Mouse (Mus musculus): ENCODE results near the gene Trpc7.

Gene Trpc7

DNA sequence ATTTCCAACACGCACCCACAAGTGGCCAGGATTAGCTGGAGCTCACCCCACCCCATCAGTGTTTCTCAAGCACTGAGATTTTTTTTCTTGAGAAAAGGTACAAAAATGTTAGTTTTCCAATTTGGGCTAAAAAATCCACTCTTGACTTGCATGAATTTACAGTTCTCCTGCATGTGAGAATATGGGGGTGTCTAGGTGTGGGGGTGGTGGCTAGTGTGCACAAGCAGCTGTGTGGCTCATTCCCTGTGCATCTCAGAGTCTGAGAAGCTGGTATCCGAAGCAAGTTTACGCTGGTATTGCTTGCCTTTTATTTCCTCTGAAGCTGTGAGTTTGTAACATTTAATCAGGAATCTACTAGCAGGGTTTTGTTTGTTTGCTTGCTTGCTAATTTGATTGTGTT lies 105.1 kb downstream of the Trpc7 start:
- no peak for DNase-seq (ENCODE audit: low read depth)

DNA sequence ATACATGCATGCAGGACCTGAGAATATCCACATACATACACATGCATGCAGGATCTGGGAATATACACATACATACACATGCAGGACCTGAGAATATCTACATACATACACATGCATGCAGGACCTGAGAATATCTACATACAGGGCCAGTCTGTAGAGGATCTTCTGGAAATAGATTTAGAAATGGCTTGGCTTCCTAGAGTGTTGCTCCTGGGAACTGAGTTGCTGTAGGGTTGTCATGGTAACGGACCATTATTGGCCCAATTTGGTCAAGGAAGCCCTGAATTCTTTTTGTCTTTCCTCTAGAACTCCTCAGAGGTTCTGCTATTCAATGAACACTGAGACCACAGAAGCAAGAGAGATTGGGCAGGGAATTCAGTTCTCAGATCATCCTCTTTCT lies 113.2 kb downstream of the Trpc7 start:
- DNase-seq (ENCODE audit: low read depth): no peak

DNA sequence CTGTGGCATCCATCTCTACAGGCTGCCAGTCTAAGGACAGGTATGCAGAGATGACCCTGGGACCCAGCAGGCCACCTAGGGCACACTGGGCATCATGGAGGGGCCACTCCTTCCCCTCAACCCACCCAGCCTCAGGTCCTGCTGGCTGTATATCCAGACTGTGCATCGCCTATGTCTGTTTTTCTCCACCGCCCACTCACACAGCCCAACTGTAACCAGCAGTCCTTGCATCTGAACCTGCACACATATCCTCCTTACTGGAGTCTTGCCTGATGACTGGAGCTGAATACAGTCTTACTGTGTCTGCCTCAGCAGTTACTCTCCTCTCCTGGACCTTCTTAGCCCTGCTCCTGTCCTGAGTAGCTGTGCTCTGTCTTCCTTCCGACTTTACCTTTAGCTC lies 114.1 kb downstream of the Trpc7 start:
- no peak for DNase-seq (ENCODE audit: low read depth)

DNA sequence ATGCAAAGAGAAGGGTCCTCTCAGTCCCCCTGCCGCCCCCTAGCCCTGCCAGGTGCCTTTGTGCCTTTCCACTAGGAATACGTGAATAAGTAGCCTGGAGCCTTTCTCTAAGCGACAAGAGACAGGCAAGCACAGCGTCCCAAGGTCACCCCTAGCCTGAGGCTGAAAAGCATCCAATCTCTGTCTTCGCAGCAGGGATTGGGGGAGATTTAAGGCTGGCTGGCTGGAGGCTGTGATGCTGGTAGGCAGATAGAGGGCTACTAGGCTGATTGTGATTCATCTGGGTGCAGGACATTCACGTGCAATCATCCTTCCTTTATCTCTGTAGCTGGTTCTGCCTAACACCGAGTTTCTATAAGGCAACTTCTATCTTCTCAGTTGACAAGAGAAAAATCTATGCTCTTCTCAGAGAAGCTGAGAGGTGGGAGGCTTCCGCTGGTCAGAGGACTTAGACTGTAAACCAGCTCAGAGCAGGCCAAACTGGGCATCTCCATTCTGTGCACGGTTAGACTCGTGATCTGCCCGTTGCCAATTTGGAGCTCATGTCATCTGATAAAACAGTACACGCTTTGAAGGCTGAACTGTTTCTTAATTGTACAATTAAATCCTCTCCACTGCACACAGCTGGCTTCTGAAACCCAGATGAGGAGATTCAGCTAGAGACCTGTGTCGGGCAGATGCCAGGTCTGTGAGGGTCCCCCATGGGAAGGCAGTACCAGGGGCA lies 114.9 kb downstream of the Trpc7 start:
- no peak for DNase-seq (ENCODE audit: low read depth)

DNA sequence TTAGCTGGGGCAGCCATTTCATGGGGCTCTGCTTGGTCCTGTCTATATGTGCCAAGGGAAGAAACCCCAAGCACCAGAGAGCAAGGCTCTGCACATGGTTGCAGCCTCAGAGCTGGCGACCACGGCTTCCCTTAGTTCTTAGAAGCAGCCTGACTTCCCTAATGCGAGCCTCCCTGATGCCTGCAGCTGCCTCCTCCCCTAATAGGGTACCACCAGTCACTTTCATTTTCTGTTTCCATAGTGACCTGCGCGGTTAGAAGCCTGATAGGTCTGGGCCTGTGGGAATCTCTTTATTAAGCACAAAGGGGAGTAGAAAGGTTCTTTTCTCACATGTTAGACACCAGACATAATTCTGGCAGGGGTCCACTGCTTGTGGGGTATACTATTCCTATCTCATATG lies 121.5 kb downstream of the Trpc7 start:
- no peak for DNase-seq (ENCODE audit: low read depth)

DNA sequence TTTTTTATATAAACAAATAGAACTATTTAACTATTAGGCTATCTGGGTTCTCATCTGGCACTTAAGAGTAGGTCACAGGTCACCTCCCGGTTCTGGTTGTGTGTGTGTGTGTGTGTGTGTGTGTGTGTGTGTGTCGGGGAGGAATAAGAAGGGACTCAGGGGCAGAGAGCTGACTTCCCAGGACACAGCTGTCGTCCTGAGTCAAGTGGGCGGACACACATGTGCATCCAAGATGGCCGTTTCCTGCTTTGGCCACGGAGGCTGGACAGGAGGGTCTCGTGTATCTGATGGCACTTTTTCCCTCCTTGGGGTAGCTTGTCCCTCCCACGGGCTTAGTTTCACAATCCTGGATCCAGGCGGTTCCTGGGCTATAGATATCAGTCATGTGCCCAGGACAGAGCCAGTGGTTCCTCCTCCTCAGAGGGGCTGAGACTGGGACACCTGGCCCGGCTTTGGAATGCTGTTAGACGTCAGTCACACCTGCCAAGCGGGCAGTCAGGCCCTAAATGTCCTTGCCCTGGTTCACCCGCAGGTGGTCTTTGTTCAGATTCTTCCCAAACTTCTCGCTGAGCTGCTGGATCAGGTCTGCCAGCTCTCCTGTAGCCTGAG lies 122.4 kb downstream of the Trpc7 start:
- DNase-seq (ENCODE audit: low read depth): no peak

DNA sequence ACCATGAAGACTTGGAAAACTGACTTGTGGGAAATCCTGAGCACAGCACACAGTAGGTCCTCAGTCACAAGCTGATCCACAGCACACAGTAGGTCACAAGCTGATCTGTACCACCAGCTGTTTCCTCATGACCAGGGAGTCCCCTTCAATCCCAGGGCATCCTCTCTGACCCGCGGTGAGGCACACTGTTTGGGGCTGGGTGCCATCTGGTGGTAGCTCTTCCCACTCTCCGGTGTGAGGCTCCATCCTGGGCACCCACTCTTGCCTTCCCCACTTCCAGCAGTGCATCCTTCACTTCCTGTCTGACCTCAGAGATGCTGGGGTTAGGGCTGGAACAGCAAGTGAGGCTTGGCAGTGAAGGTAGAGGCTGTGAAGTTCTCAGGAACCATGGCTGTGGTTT lies 123.2 kb downstream of the Trpc7 start:
- DNase-seq (ENCODE audit: low read depth): no peak

DNA sequence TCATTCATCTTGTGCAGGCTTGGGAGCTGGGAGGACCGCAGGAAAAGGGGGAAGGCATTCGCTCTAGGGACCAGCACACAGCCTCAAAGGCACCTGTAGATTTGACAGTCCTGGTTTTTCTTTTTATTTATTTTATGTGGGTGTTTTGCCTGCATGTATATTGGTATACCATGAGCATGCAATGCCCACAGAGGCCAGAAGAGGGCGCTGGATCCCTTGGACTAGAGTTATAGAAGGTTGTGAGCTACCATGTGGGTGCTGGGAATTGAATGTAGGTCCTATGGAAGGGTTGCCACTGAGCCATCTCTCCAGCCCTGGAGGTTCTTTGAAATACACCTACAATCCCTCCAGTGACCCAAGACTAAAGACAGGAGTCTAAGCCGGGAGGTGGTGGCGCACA lies 125.0 kb downstream of the Trpc7 start:
- no peak for DNase-seq (ENCODE audit: low read depth)

DNA sequence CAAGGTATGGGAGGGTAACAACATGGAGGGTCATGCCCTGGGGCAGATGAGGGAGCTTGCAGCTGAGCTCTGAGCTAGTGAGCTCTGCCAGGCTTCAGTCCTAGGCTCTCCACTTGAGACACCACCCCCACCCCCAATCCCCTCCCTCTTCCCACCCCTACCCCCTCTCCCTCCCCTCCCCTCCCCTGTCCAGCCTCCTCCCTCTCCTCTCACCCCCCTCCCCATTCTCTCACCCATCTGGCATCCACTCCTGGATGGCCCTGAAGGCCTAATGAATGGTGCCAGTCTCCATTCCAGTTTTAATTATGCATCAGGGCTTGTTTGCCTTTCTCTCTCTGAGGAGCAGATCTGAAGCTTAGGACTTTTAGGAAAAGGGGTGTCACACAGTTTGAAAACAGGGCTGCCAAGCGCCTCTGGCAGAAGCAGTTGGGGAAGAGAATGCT lies 125.6 kb downstream of the Trpc7 start:
- no peak for DNase-seq (ENCODE audit: low read depth)

DNA sequence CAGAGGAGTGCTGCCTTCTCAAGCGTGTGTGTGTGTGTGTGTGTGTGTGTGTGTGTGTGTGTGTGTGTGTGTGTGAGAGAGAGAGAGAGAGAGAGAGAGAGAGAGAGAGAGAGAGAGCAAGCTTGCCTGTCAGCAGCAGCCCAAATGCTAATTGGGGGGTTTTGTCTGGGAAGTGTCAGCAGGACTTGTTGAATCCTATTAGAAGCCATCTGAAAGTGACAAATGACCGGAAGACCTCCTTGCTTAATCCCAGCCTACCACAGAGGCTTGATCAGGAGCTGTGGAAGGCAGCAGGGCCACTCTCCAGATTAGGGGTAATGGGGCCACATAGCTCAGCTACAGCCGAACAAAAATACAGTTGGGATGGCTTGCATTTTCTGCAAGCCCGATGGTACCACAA lies 126.4 kb downstream of the Trpc7 start:
- no peak for DNase-seq (ENCODE audit: low read depth)

DNA sequence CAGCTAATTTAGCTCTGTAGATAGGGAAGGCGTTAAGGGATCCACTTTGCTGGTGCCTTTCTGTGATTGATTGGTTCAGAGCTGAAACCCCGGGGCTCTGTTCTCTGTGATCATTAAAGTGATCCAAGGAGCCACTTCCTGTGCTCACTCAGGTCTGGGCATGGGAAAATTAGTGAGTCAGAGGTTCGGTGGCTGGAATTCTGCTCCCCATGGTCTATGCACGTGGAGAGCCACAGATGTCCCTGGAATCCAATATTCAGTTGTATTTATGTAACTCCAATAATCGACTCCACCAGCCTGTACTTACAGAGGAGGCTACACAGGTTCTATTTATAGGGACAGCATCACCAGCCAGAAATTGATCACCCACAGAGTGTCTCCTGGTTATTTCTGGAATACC lies 129.6 kb downstream of the Trpc7 start:
- DNase-seq (ENCODE audit: low read depth): peak; percentile 52

DNA sequence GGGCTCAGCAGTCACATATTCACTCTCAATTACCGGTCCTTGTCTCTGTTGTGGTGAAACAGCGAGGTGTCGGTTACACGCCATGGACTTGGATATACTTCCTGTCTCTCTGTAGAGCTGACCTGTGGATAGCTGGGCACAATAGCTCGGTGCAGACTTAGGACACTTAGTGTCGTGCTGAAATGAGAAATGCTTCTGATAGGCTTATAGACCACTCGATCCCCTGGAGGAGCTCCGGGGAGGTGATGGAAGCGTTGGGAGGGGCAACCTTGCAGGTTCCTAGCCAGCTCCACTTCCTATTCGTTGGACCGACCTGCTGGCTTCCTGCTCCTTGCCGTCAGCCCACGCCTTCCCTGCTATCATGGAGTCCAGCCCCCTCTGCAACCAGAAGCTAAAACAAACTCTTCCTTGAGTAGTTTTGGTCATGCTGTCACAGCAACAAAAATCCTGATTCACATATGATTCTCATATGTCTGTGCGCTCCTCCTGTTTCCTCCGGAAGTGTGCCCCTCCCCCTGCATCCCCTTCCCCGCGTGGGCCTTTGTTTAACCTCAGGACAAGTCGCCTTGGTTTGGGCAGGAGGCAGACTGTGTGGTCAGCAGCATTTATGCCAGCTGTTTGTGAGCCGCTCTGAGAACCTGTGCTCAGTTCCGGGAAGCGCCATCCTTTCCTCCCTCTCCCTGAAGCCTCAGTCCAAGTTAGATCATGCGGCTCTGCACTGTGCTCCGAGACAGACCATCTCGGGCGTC lies 130.3 kb downstream of the Trpc7 start:
- no peak for DNase-seq (ENCODE audit: low read depth)

DNA sequence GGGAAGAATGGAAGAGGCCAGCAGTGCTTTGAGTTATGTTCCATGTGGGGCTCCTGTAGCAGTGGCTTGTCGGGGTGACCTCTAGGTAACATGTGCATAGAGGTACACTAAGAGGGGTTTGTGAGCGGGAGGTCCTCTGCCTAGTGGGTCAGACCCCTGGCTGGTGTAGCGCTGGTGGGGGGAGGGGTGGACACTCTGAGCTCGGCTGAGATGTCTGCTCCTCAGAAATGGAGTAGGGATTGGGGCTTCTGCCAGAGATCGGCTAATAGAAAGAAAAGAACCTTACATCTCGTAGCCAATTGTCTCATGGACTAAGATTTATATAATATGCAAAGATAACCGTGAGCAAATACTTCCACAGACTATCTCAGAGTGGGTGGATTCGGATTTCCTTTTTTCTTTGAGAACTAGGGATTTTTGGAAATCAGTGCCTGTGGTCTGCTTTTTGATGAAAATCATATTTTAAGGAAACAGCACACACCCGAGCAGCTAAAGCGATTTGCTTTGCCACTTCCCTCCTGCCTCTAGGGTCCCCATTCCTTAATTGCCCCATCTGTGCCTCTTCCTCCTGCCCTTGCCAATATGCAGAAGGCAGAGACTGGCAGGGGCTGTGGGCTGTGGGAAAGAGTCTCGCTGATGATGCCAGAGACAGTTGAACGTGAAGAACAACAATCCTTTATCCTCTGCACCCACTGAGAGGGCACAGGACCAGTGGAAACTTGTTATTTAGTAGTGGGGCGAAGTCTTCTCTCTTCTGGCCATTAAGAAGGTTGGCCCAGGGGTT lies 133.2 kb downstream of the Trpc7 start:
- no peak for DNase-seq (ENCODE audit: low read depth)

DNA sequence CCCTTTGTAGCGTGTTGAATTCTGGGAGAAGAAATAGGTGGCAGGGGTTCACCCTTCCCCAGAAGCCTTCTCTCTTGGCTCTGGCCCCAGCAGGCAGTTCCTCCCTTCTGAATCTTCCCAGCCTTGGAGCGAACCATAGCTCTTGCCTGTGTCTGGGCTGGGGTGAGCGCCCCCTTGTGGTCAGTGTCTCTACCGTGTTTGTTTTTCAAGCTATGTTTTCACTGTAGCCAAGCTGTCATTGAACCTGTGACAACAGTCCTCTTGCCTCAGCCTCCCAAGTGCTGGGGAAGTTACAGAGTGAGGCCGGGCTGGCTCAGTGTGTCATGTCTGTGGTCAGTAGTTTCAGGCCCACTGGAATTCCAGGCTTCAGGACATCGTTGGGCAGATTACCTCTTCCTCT lies 137.3 kb downstream of the Trpc7 start:
- DNase-seq (ENCODE audit: low read depth): no peak

DNA sequence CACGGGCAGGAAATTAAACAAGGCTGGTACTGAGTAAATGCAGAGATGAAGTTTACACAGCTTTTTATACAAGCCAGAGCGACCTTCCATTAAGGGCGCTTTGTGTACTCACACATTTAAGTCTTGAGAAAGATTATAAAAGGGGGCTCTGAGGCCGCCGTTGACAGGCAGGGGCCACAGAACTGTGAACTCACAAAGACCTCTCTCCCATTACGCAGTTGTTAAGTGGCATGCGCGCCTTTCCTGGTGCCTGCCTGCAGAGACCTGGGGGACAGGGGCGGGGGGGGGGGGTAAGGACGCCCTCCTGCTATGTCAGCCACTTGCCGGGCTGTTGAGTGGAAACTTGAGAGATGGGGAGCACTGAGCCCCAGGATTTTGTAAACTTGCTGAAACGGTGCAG lies 138.6 kb downstream of the Trpc7 start:
- no peak for DNase-seq (ENCODE audit: low read depth)

DNA sequence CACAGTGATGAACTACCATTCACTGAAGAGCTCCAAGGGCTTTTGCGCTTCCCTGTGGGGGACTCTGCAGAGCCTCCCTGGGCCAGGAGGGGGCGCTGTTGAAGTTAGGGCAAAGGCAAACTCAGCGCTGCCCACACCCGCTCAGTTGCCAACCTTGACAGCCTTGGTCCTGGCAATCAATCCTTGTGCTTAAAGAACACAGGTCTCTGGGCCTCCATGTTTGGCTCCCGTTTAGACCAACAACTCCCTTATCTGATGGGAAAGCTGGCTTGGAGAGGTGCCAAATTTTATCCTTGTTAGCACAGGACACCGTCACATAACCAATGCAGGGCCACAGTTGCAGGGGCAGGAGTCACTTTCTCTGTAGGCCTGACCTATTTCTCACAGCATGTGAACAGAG lies 139.9 kb downstream of the Trpc7 start:
- no peak for DNase-seq (ENCODE audit: low read depth)

DNA sequence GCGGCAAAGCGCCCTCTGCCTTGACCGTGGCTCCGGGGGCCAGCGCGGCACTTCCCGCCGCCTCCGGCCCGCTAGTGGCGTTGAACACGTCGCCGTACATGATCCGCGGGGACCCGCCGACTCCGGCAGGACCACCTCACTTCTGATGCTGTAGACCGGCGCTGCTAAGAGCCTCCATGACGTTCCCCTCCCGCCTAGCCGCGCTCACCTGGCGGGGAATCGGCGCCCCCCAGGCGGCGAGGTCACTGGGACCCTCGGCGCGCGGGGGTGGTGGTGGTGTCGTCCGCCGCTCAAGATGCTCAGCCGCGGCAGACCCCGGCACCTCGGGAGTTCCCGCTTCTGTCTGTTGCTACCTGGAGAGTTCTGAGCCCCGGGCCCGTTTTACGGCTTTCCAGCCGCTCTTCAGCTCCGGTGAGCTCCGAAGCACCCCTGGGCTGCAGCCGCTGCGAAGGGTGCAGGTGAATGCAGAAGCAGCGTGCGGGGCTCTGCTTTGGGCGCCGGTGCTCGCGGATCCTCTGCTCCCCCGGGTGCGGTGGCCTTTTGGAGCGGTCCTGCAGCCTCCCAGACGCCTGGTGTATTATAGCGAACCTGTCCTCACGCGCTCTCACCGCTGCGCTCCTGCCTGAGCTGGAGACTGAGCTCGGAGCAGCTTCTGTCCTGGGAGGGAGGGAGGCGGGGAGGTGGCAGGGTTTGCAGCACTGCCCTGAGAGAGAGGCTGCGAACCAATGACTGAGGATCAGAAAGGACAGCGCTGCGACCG lies 142.4 kb downstream of the Trpc7 start, which contains the start of gene Gm45623:
TSS of gene Gm45623 (minus strand) at position 636 of the 760 bp plus-strand sequence.
- no peak for DNase-seq (ENCODE audit: low read depth)

DNA sequence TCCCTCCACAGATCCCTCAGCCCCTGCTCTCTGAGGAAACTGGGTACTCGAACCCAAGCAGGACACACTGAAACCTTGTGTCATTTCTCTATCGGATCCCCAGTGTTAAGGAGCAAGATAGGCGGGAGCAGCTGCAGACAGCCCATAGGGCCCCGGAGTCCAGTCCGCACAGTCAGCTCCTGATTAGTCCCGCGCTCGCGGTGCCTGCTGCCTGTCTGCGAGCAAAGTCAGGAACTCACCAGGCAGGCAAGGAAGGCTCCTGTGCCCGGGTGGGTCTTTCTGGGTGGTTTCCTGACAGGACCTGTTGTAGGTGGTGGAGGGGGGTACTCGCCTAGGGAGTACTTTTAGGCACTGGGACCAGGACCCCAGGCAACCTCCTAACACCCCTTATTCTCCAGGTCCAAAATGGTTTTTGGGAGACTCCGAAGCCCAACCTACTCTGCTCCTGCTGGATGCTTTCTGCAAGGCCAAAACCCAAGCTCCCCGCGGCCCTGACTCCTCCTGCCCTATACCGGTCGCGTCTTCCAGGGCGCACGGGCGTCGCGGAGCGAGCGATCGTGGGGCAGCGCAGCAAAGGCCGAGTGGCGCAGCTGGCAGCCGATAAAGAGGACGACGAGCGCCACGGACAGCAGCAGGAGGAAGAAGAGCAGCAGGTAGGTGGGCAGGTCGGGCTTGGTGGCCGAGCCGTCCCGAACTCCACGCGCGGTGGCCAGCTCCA lies 143.2 kb downstream of the Trpc7 start:
- no peak for DNase-seq (ENCODE audit: low read depth)

DNA sequence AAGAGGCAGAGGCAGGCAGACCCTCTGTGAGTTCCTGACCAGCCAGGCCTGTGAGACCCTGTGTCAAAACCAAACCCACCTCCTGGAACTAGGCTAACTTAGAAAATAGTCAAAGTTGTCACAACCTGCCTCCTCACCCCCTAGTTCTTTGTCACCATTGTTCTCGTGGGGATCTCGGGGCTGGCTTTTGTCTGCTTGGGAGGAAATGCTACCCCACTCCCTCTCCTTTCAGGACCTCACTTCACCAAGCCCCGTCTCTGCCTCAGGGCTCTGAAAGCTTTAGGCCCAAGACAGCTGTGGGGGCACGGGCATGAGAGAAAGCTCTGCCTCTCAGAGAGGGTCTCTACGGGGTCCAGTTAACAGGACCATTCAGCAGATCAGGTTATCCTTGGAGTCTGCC lies 144.0 kb downstream of the Trpc7 start:
- no peak for DNase-seq (ENCODE audit: low read depth)

DNA sequence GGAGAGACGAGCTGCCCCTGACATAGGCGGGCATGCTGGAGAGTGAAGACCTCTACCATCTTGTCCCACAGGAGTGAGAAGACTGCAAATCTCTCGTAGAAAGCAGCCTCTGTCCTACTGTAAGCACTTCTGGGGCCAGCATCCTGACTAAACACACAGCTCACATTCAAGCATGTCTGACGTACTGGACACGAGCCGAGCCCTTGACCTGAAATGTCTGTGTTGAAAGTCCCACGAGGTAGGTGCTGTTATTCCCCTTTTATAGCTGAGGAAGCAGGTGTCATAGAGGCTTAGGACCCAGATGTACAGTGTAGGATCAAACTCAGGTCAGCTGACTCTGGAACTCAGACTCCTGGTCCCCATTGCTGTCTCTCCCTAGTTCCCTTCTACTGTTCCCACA lies 146.4 kb downstream of the Trpc7 start:
- DNase-seq (ENCODE audit: low read depth): no peak

DNA sequence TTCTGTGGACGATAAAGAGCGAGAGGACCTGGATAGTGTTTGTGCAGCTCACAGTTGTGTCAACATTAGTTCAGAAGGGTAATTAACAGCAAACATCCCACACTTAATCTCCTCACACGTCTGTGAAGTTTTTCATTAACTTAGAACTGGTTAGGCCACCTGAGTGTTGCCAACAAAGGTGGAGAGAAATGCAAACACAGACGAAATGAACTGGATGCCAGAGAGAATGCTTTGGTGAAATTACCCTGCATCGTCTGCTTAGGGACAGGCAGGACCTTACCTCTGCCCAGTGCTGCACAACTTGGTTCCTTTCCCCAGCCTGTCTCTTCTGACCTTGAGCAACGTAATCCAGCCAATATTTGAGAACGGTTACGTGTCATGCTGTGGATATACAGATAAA lies 148.2 kb downstream of the Trpc7 start:
- no peak for DNase-seq (ENCODE audit: low read depth)
